Mouse (Mus musculus) stomach, adult 2 months (tissue): ENCODE results near the gene Rfpl4b. TPM values are rescaled to one million over a fixed set of nuclear protein-coding genes. Genes with fewer than 3 reads are reported as not detected.

ENCODE experiments used
- polyA plus RNA-seq: library from polyadenylated mRNA; depleted of rRNA; stranded (reverse); fragments of >200 nt; gene quantifications from 2 replicates; pipeline ENCODE4 v1.2.3, GENCODE M21; 2012; rRNA removed

Rfpl4b gene
- polyA plus RNA-seq = not detected in 2 replicates

GRCm38 (mm10) chr10:38821679-38822078 is at the start of gene Rfpl4b:
Gene Rfpl4b (minus strand): TSS chr10:38821779.

Other genes with a start within 250 kb of the Rfpl4b start
- 11.5 and 16.8 TPM in 2 replicates for gene Lama4, start 143.7 kb upstream of the Rfpl4b start, polyA plus RNA-seq